Comparison of ENCODE assay signal across 17 mouse cellular contexts in genomic region chr19:21140456-21140855, GRCm38 (mm10).
"Had no signal": no experiment of that assay in that cellular context is flagged by ENCODE, and none has a peak within 500 bp of the region (broad histone marks: within the 10 kb centered on the region; RNA-seq: fewer than 3 reads in every experiment).

No protein-coding gene starts in this region.

- H3K9me3 ChIP-seq: limb, embryonic 10.5 days; limb, embryonic 13.5 days; liver, embryonic 12.5 days; liver, embryonic 15.5 days; midbrain, embryonic 12.5 days; midbrain, embryonic 15.5 days had no signal

- DNase-seq: kidney, adult 9 months; kidney, postnatal 14 days; kidney, postnatal 4 days; liver; lung, adult 2 months; lung, postnatal 14 days; lung, postnatal 4 days; thymus, adult 2 months; thymus, postnatal 14 days; thymus, postnatal 4 days had no signal

- H3K27me3 ChIP-seq: limb, embryonic 13.5 days; liver, embryonic 12.5 days; liver, embryonic 15.5 days; midbrain, embryonic 15.5 days had no signal

- H3K36me3 ChIP-seq: limb, embryonic 10.5 days; limb, embryonic 13.5 days; liver, embryonic 12.5 days; liver, embryonic 15.5 days; midbrain, embryonic 12.5 days; midbrain, embryonic 15.5 days had no signal

- ATAC-seq: liver, embryonic 12.5 days; midbrain, embryonic 15.5 days had no signal

- H3K9ac ChIP-seq: limb, embryonic 13.5 days; liver, embryonic 12.5 days; liver, embryonic 15.5 days; midbrain, embryonic 12.5 days; midbrain, embryonic 15.5 days had no signal

- H3K27ac ChIP-seq: limb, embryonic 10.5 days; limb, embryonic 13.5 days; liver, embryonic 12.5 days; liver, embryonic 15.5 days; midbrain, embryonic 12.5 days; midbrain, embryonic 15.5 days; stomach, postnatal 0 days had no signal

- H3K4me3 ChIP-seq: limb, embryonic 10.5 days; limb, embryonic 13.5 days; liver, embryonic 12.5 days; liver, embryonic 15.5 days; midbrain, embryonic 12.5 days; midbrain, embryonic 15.5 days had no signal

- H3K4me2 ChIP-seq: limb, embryonic 13.5 days; liver, embryonic 12.5 days; liver, embryonic 15.5 days; midbrain, embryonic 12.5 days; midbrain, embryonic 15.5 days had no signal
